Mouse (Mus musculus): ENCODE results near the gene Mtmr14. TPM values are rescaled to one million over a fixed set of nuclear protein-coding genes. Genes with fewer than 3 reads are reported as not detected.

Gene Mtmr14
- polyA plus RNA-seq, 1 experiment: 62.4 TPM

- no peak overlapping the region for H3K4me3 ChIP-seq (ENCODE audit: low read depth, low read length)
- H3K9me3 ChIP-seq (replicated peaks; ENCODE audit: control insufficient read depth, insufficient read depth, low read length, poor library complexity, severe bottlenecking): no peaks in the 10 kb centered on the region
- peaks cover 12% of the 10 kb centered on the region for H3K36me3 ChIP-seq (ENCODE audit: control insufficient read depth, insufficient read depth, low read length, poor library complexity, severe bottlenecking)
- no peak overlapping the region for H3K27ac ChIP-seq (ENCODE audit: insufficient read depth, low read length)
- no peaks in the 10 kb centered on the region for H3K27me3 ChIP-seq (ENCODE audit: control insufficient read depth, insufficient read depth, low read length, poor library complexity, severe bottlenecking)
- H3K4me1 ChIP-seq (ENCODE audit: control insufficient read depth, insufficient read depth, low read length): no peaks in the 10 kb centered on the region
- TF ChIP-seq EP300 (IDR thresholded peaks at IDR 0.05; ENCODE audit: insufficient read depth, low read depth, low read length): no peak
- TF ChIP-seq CTCF (IDR thresholded peaks at IDR 0.05; ENCODE audit: low read depth, low read length): no peak
- no peak for TF ChIP-seq POLR2A (IDR thresholded peaks at IDR 0.05; ENCODE audit: insufficient read depth, low read length)
- H3K9ac ChIP-seq (ENCODE audit: low read depth, poor library complexity, severe bottlenecking): no peak overlapping the region
Observed at GRCm38 (mm10) chr6:113245585-113245984, 7.9 kb downstream of the Mtmr14 start.

DNA sequence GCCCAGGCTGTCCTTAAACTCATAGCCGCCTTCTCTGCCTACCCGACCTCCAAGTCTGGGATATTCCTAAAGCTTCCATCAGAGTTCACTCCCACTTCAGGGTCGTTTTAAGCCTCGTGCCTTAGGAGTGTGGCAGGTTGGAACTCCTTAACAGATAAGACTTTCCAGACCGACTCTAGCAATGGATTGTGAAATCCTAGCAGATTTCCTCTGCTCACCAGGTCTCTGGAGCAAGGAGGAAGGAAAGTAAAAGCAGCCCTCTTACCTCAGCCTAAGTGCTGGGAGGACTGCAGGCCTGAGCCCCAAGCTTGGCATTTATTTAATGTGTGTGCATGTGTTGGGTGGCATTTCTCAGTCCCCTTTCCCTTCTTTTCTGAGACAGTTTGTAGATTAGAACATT is 13.1 kb downstream of the Mtmr14 start:
- Histone ChIP-seq H3K27me3 (ENCODE audit: control insufficient read depth, insufficient read depth, low read length, poor library complexity, severe bottlenecking) (no peaks in the 10 kb centered on the region), H3K9me3 (replicated peaks; ENCODE audit: control insufficient read depth, insufficient read depth, low read length, poor library complexity, severe bottlenecking) (no peaks in the 10 kb centered on the region), H3K9ac (ENCODE audit: low read depth, poor library complexity, severe bottlenecking) (no peak overlapping the region), H3K4me3 (ENCODE audit: low read depth, low read length) (no peak overlapping the region), H3K4me1 (ENCODE audit: control insufficient read depth, insufficient read depth, low read length) (no peaks in the 10 kb centered on the region), H3K36me3 (ENCODE audit: control insufficient read depth, insufficient read depth, low read length, poor library complexity, severe bottlenecking) (peaks cover 16% of the 10 kb centered on the region), H3K27ac (ENCODE audit: insufficient read depth, low read length) (no peak overlapping the region)
- TF ChIP-seq CTCF (IDR thresholded peaks at IDR 0.05; ENCODE audit: low read depth, low read length): no peak
- no peak for TF ChIP-seq EP300 (IDR thresholded peaks at IDR 0.05; ENCODE audit: insufficient read depth, low read depth, low read length)
- TF ChIP-seq POLR2A (IDR thresholded peaks at IDR 0.05; ENCODE audit: insufficient read depth, low read length): no peak

DNA sequence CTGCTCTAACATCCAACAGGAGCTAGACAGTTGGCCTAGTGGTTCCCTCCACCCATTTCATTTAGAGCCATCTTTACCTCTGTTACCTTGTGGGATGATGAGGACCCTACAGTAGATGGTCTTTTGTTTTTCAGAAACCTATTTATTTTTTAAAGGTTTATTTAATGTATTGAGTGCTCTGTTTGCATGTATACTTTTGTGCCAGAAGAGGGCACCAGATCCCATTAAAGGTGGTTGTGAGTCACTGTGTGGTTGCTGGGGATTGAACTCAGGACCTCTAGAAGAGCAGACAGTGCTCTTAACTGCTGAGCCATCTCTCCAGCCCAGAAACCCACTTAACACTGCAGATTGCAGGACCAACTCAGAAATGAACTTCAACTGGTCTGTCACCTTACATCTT is 14.3 kb downstream of the Mtmr14 start:
- Histone ChIP-seq H3K36me3 (ENCODE audit: control insufficient read depth, insufficient read depth, low read length, poor library complexity, severe bottlenecking) (peaks cover 26% of the 10 kb centered on the region), H3K9me3 (replicated peaks; ENCODE audit: control insufficient read depth, insufficient read depth, low read length, poor library complexity, severe bottlenecking) (no peaks in the 10 kb centered on the region), H3K27ac (ENCODE audit: insufficient read depth, low read length) (no peak overlapping the region), H3K4me3 (ENCODE audit: low read depth, low read length) (no peak overlapping the region), H3K4me1 (ENCODE audit: control insufficient read depth, insufficient read depth, low read length) (no peaks in the 10 kb centered on the region), H3K27me3 (ENCODE audit: control insufficient read depth, insufficient read depth, low read length, poor library complexity, severe bottlenecking) (no peaks in the 10 kb centered on the region), H3K9ac (ENCODE audit: low read depth, poor library complexity, severe bottlenecking) (no peak overlapping the region)
- TF ChIP-seq CTCF (IDR thresholded peaks at IDR 0.05; ENCODE audit: low read depth, low read length) (no peak), EP300 (IDR thresholded peaks at IDR 0.05; ENCODE audit: insufficient read depth, low read depth, low read length) (no peak), POLR2A (IDR thresholded peaks at IDR 0.05; ENCODE audit: insufficient read depth, low read length) (no peak)

DNA sequence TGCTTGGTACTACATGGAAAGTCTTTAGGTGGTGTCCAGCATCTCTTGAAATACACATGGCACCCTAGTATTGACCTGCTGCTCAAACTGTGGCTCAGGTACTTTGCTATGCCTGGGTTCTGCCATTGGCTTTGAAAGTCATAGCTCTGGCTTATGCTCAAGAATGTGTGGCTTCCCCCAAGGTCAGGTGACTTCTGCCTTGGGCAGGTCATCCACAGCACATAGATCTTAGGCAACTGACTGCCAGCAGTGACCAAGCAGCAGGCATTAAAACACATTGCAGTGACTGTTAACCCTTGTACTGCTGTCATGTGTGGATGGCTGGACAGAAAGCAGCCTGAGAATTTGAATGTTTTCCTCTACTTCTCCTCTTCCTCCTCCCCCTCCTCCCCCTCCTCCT is 17.3 kb downstream of the Mtmr14 start:
- TF ChIP-seq EP300 (IDR thresholded peaks at IDR 0.05; ENCODE audit: insufficient read depth, low read depth, low read length): no peak
- TF ChIP-seq CTCF (IDR thresholded peaks at IDR 0.05; ENCODE audit: low read depth, low read length): no peak
- TF ChIP-seq POLR2A (IDR thresholded peaks at IDR 0.05; ENCODE audit: insufficient read depth, low read length): no peak
- Histone ChIP-seq H3K4me3 (ENCODE audit: low read depth, low read length) (no peak overlapping the region), H3K36me3 (ENCODE audit: control insufficient read depth, insufficient read depth, low read length, poor library complexity, severe bottlenecking) (peaks cover 26% of the 10 kb centered on the region)

GRCm38 (mm10) chr6:113261174-113261858 is 23.7 kb downstream of the Mtmr14 start:
- Histone ChIP-seq H3K27me3 (ENCODE audit: control insufficient read depth, insufficient read depth, low read length, poor library complexity, severe bottlenecking) (no peaks in the 10 kb centered on the region), H3K9me3 (replicated peaks; ENCODE audit: control insufficient read depth, insufficient read depth, low read length, poor library complexity, severe bottlenecking) (no peaks in the 10 kb centered on the region), H3K27ac (ENCODE audit: insufficient read depth, low read length) (no peak overlapping the region), H3K9ac (ENCODE audit: low read depth, poor library complexity, severe bottlenecking) (no peak overlapping the region), H3K36me3 (ENCODE audit: control insufficient read depth, insufficient read depth, low read length, poor library complexity, severe bottlenecking) (peaks cover 14% of the 10 kb centered on the region), H3K4me3 (ENCODE audit: low read depth, low read length) (no peak overlapping the region), H3K4me1 (ENCODE audit: control insufficient read depth, insufficient read depth, low read length) (peaks cover under 1% of the 10 kb centered on the region)
- TF ChIP-seq POLR2A (IDR thresholded peaks at IDR 0.05; ENCODE audit: insufficient read depth, low read length): no peak
- no peak for TF ChIP-seq CTCF (IDR thresholded peaks at IDR 0.05; ENCODE audit: low read depth, low read length)
- no peak for TF ChIP-seq EP300 (IDR thresholded peaks at IDR 0.05; ENCODE audit: insufficient read depth, low read depth, low read length)

More for the DNA sequence above, 17.3 kb downstream of the Mtmr14 start:
- H3K27ac ChIP-seq (ENCODE audit: insufficient read depth, low read length): no peak overlapping the region
- H3K27me3 ChIP-seq (ENCODE audit: control insufficient read depth, insufficient read depth, low read length, poor library complexity, severe bottlenecking): no peaks in the 10 kb centered on the region
- no peaks in the 10 kb centered on the region for H3K9me3 ChIP-seq (replicated peaks; ENCODE audit: control insufficient read depth, insufficient read depth, low read length, poor library complexity, severe bottlenecking)
- no peak overlapping the region for H3K9ac ChIP-seq (ENCODE audit: low read depth, poor library complexity, severe bottlenecking)
- H3K4me1 ChIP-seq (ENCODE audit: control insufficient read depth, insufficient read depth, low read length): no peaks in the 10 kb centered on the region

- Histone ChIP-seq H3K4me1 (ENCODE audit: control insufficient read depth, insufficient read depth, low read length) (peaks cover 7% of the 10 kb centered on the region), H3K9me3 (replicated peaks; ENCODE audit: control insufficient read depth, insufficient read depth, low read length, poor library complexity, severe bottlenecking) (no peaks in the 10 kb centered on the region), H3K27ac (ENCODE audit: insufficient read depth, low read length) (no peak overlapping the region), H3K36me3 (ENCODE audit: control insufficient read depth, insufficient read depth, low read length, poor library complexity, severe bottlenecking) (peaks cover 7% of the 10 kb centered on the region), H3K27me3 (ENCODE audit: control insufficient read depth, insufficient read depth, low read length, poor library complexity, severe bottlenecking) (no peaks in the 10 kb centered on the region), H3K4me3 (ENCODE audit: low read depth, low read length) (no peak overlapping the region), H3K9ac (ENCODE audit: low read depth, poor library complexity, severe bottlenecking) (no peak overlapping the region)
- TF ChIP-seq POLR2A (IDR thresholded peaks at IDR 0.05; ENCODE audit: insufficient read depth, low read length): no peak
- TF ChIP-seq EP300 (IDR thresholded peaks at IDR 0.05; ENCODE audit: insufficient read depth, low read depth, low read length): no peak
- TF ChIP-seq CTCF (IDR thresholded peaks at IDR 0.05; ENCODE audit: low read depth, low read length): no peak
Observed at GRCm38 (mm10) chr6:113263531-113263930, 25.9 kb downstream of the Mtmr14 start.
